Mouse (Mus musculus) olfactory bulb, adult 2 months (tissue): ENCODE measurements around the gene Naif1. TPM values are rescaled to one million over a fixed set of nuclear protein-coding genes. Genes with fewer than 3 reads are reported as not detected.

ENCODE experiments used
- H3K27ac ChIP-seq: fragments of 200-500 bp; 2 replicates; pipeline ENCODE4 v1.5.1; 2012; ENCODE audit warnings: low read depth, low read length; ENCODE audit not compliant: insufficient read depth
- H3K4me1 ChIP-seq: fragments of 200-500 bp; 2 replicates; pipeline ENCODE4 v1.6.1; 2012; ENCODE audit warnings: low read length; ENCODE audit not compliant: control insufficient read depth, insufficient read depth
- H3K4me3 ChIP-seq: fragments of 200-500 bp; 2 replicates; pipeline ENCODE4 v1.5.1; 2012; ENCODE audit warnings: mild to moderate bottlenecking, low read depth, low read length, moderate library complexity; ENCODE audit not compliant: insufficient read depth
- CTCF ChIP-seq: fragments of 200-500 bp; IDR thresholded peaks from 2 replicates; pipeline ENCODE4 v1.5.1; 2012; ENCODE audit warnings: low read depth, mild to moderate bottlenecking, low read length, moderate library complexity; ENCODE audit not compliant: insufficient read depth
- POLR2A ChIP-seq: fragments of 200-500 bp; IDR thresholded peaks from 2 replicates; pipeline ENCODE4 v1.6.1; 2012; ENCODE audit warnings: mild to moderate bottlenecking, low read depth, low read length, moderate library complexity; ENCODE audit not compliant: insufficient read depth
- WGBS: fragments of 180-500 bp; shearing (Covaris S2); methylation state at CpG from one replicate; pipeline ENCODE4 v1.1.7; 2018; 5-methylcytosine and 5-hydroxymethylcytosine counted together
- polyA plus RNA-seq: library from polyadenylated mRNA; stranded (reverse); fragments of >200 nt; gene quantifications from 2 replicates; pipeline ENCODE4 v1.2.4, GENCODE M21; 2012; ENCODE audit warnings: low replicate concordance; ENCODE audit not compliant: missing spikeins, insufficient read depth, insufficient read length

Gene Naif1
- polyA plus RNA-seq, 1 experiment: not detected

GRCm38 (mm10) chr2:32416556-32416955, 33.7 kb upstream of the Naif1 start:
- no peak overlapping the region for H3K27ac ChIP-seq
- WGBS: 89% methylated on average over 2 of the region's 2 CpGs
- H3K4me1 ChIP-seq: peaks cover 3% of the 10 kb centered on the region; the same call in 1 of the 2 replicates
- TF ChIP-seq CTCF (no peak), POLR2A (no peak)
- H3K4me3 ChIP-seq: no peak overlapping the region

DNA sequence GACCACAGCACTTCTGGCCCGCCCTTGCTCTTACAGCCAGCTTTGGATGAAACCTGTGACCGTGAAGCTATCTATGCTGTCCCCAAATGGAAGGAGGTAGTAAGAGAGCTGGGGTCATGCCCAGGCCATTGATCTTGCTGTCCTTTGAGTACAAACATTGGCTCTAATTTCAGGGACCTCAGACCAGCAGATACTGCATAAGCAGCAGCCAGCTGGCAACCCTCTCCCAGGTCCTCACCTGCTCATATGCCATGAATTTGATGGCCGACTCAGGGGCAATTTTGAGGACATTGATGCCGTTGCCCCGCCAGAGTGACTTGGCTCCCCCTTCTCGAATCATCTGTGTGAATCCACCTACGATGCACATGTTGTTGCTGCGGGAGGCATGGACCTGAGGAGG, 32.8 kb upstream of the Naif1 start:
- TF ChIP-seq POLR2A (no peak), CTCF (no peak)
- H3K4me3 ChIP-seq: no peak overlapping the region
- WGBS: 88% methylated on average over 8 of the region's 8 CpGs
- no peak overlapping the region for H3K27ac ChIP-seq
- peaks cover 6% of the 10 kb centered on the region for H3K4me1 ChIP-seq

- Histone ChIP-seq H3K4me3 (no peak overlapping the region), H3K27ac (no peak overlapping the region), H3K4me1 (peaks cover 10% of the 10 kb centered on the region)
- TF ChIP-seq POLR2A (no peak), CTCF (no peak)
- 81% methylated on average over 12 of the region's 12 CpGs for WGBS
Observed at GRCm38 (mm10) chr2:32418430-32419151, 31.7 kb upstream of the Naif1 start.

DNA sequence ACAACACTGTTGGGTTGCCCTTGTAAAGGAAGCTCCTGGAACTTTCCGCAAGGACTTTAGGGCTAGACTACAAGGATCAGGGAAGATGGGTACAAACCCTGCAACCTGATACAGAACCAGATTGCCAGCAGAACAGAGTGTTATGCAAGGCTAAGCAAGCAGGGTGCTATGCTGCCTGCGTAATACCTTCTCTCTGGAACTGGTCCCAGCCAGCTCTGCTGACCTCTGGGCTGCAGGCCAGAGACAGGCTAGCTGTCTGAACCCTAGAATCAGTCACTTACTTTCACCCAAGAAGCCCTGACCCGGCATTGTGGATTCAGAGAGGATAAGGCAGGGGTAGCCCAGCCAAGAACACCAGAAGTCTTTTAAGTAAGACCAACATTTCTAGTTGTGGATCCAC, 30.9 kb upstream of the Naif1 start:
- 70% methylated on average over 3 of the region's 3 CpGs for WGBS
- TF ChIP-seq POLR2A (no peak), CTCF (no peak)
- Histone ChIP-seq H3K27ac (no peak overlapping the region), H3K4me1 (peaks cover 15% of the 10 kb centered on the region), H3K4me3 (no peak overlapping the region)

- 89% methylated on average over 12 of the region's 12 CpGs for WGBS
Observed at GRCm38 (mm10) chr2:32420066-32420608, 30.1 kb upstream of the Naif1 start.

DNA sequence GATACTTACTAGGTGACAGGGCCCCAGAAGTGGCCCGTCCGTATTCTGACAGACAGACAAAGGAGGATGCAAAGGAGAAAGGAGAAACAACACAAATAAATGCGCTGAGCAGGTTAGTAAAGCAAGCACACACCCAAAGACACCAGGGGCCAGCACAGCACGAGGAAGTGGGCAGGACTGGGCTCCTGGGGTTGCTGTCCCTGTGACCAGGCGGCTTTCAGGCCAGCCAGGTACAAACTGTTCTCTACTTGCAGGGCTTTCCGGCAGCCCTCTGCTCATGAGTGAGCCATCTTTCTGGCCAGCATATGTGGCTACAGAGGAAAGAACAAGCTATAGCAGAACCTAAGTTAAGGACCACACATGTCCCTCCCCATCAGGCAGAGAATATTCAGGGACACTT, 29.6 kb upstream of the Naif1 start:
- Histone ChIP-seq H3K4me1 (peaks cover 17% of the 10 kb centered on the region), H3K4me3 (no peak overlapping the region), H3K27ac (no peak overlapping the region)
- WGBS: 75% methylated on average over 6 of the region's 6 CpGs
- TF ChIP-seq CTCF: no peak
- TF ChIP-seq POLR2A: no peak

More at GRCm38 (mm10) chr2:32420066-32420608, 30.1 kb upstream of the Naif1 start:
- no peak overlapping the region for H3K4me3 ChIP-seq
- H3K27ac ChIP-seq: no peak overlapping the region
- TF ChIP-seq POLR2A (no peak), CTCF (no peak)
- peaks cover 15% of the 10 kb centered on the region for H3K4me1 ChIP-seq

DNA sequence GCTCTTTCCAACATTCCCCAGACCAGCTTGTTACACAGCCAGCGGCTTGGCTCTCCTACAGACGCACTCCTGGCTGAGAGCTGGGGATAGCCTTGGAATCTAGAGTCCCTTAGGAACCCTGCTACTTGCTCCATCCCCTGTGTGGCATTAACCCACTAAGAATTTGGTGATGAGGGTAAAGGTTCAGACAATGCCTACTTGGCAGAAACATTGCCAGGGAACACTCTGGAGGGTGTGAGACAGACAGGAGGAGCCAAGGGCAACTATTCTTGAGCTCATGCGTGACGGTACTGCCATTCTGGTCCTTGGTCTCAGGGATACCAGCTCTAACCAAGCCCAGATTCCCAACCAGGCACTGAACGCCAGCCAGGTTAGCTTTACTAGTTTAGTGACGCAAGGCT, 28.4 kb upstream of the Naif1 start:
- H3K27ac ChIP-seq: no peak overlapping the region

GRCm38 (mm10) chr2:32423481-32424331, 26.6 kb upstream of the Naif1 start:
- H3K4me3 ChIP-seq: peak overlapping the region; percentile 50
- TF ChIP-seq POLR2A (no peak), CTCF (no peak)
- peak overlapping the region; percentile 43; the same call in 1 of the 2 replicates for H3K27ac ChIP-seq
- WGBS: 3% methylated on average over 14 of the region's 14 CpGs
- peaks cover 27% of the 10 kb centered on the region for H3K4me1 ChIP-seq

More for the DNA sequence above, 28.4 kb upstream of the Naif1 start:
- WGBS: 87% methylated on average over 6 of the region's 6 CpGs
- TF ChIP-seq CTCF (no peak), POLR2A (no peak)
- H3K4me1 ChIP-seq: peaks cover 21% of the 10 kb centered on the region
- no peak overlapping the region for H3K4me3 ChIP-seq
